Mouse (Mus musculus) stomach, adult 2 months (tissue): Measurements from ENCODE around the gene Pnma3. TPM values are rescaled to one million over a fixed set of nuclear protein-coding genes. Genes with fewer than 3 reads are reported as not detected.

Experiments used
- polyA plus RNA-seq: library from polyadenylated mRNA; depleted of rRNA; stranded (reverse); fragments of >200 nt; gene quantifications from 2 replicates; pipeline ENCODE4 v1.2.3, GENCODE M21; 2012; rRNA removed

Pnma3 gene
- polyA plus RNA-seq: not detected in 2 replicates

GRCm38 (mm10) chrX:73064415-73064793 is at the start of gene Pnma3:
TSS of gene Pnma3 (plus strand) at chrX:73064787.

GRCm38 (mm10) chrX:73037003-73037402 is 27.6 kb upstream of the Pnma3 start, which contains the start of gene Pnma5:
TSS of gene Pnma5 (minus strand) at chrX:73037103.

GRCm38 (mm10) chrX:73082267-73083055 is 17.9 kb downstream of the Pnma3 start, which contains the start of gene Xlr4a:
TSS of gene Xlr4a (minus strand) at chrX:73082478.

GRCm38 (mm10) chrX:73096941-73097508 is 32.4 kb downstream of the Pnma3 start, which contains the start of gene Xlr3a:
TSS of gene Xlr3a (minus strand) at chrX:73097095.

GRCm38 (mm10) chrX:73116747-73117146 is 52.2 kb downstream of the Pnma3 start, which contains the start of gene Gm14685:
TSS of gene Gm14685 (plus strand) at chrX:73117047.

Other genes with a start within 250 kb of the Pnma3 start
- gene Gabrq, start 239.6 kb upstream of the Pnma3 start, polyA plus RNA-seq: 0.03 and 0.04 TPM in 2 replicates
- 0.41 and 0.56 TPM in 2 replicates for gene Cetn2, start 146.4 kb upstream of the Pnma3 start, polyA plus RNA-seq
- 3.7 and 5.7 TPM in 2 replicates for gene Nsdhl, start 146.2 kb upstream of the Pnma3 start, polyA plus RNA-seq
- 1.2 and 1.7 TPM in 2 replicates for gene Zfp185, start 77.4 kb upstream of the Pnma3 start, polyA plus RNA-seq
- not detected in 2 replicates for gene Pnma5, start 27.7 kb upstream of the Pnma3 start, polyA plus RNA-seq
- gene Xlr4a, start 17.7 kb downstream of the Pnma3 start, polyA plus RNA-seq: not detected in 2 replicates
- gene Xlr3a, start 32.3 kb downstream of the Pnma3 start, polyA plus RNA-seq: 0.29 and 1.0 TPM in 2 replicates
- 0.02 TPM in 1 of 2 replicates, not detected in the other for gene Gm14685, start 52.3 kb downstream of the Pnma3 start, polyA plus RNA-seq
- gene Xlr5b, start 84.0 kb downstream of the Pnma3 start, polyA plus RNA-seq: not detected in 2 replicates
- not detected in 2 replicates for gene DXBay18, start 84.7 kb downstream of the Pnma3 start, polyA plus RNA-seq
- gene Spin2d, start 112.2 kb downstream of the Pnma3 start, polyA plus RNA-seq: not detected in 2 replicates
- gene Xlr3b, start 127.4 kb downstream of the Pnma3 start, polyA plus RNA-seq: 0.06 TPM in 1 of 2 replicates, not detected in the other
- gene Xlr4b, start 149.5 kb downstream of the Pnma3 start, polyA plus RNA-seq: not detected in 2 replicates
- 20.4 and 37.1 TPM in 2 replicates for gene F8a, start 163.5 kb downstream of the Pnma3 start, polyA plus RNA-seq
- not detected in 2 replicates for gene Xlr4c, start 178.3 kb downstream of the Pnma3 start, polyA plus RNA-seq
- not detected in 2 replicates for gene Xlr3c, start 200.6 kb downstream of the Pnma3 start, polyA plus RNA-seq
- gene Xlr5a, start 228.2 kb downstream of the Pnma3 start, polyA plus RNA-seq: not detected in 2 replicates
- gene Xlr5c, start 228.2 kb downstream of the Pnma3 start, polyA plus RNA-seq: not detected in 2 replicates